Mouse (Mus musculus): ENCODE data around the gene Pus10. TPM values are rescaled to one million over a fixed set of nuclear protein-coding genes. Genes with fewer than 3 reads are reported as not detected.

Gene Pus10
- 10 to 100 TPM; 23.1 to 24.7 TPM for total RNA-seq (2021)

DNA sequence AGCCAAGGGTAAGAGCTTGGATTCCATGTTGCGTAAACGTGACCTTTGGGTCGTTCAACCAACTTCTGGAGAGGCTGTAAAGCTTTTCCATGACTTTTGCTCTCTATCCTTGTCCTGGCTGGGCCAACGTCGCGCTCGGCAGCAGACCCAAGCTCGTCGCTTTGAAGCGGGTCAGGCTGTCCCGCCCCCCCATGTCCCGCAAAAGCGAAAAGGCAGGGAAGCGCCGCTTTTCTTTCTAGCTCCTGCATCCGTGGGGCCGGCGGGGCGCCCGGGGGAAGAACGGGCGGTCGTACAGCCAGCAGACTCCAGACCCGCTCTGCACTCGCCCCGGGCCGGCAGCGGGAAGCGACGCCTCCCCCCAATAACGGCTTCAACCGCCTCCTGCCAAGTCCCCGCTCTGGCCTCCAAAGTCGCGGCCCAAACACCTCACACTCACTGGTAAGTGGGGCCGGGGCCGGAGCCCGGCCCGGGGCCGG lies at the start of gene Pus10:
TSS of gene Pus10 (plus strand) at position 364 of the 476 bp plus-strand sequence.
- DNase-seq, result no peak
- intact Hi-C loops (cut with DNase I), result no loop called here

DNA sequence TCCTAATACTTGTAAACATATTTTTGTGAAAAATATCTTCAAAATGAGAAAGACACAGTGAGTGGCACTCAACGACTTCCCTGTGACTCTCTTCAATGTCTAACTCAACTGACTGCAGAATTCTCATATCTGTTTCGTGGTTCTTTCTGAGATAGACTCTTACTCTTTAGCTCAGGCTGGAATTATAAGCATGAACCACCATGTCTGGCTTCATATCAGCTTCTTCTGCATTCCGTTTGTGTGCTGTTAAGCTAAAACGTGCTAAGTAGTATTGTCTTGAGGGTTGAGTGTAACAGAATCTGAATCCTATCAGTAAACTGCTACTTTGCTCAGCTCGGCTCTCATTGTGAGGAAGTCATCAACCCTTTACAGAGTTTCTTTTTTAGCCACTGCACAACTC lies 46.5 kb upstream of the Pus10 start:
- intact Hi-C loops (cut with DNase I), result loop anchor here (10.0 kb wide), 1 partner anchor 256 kb away; no protein-coding TSS in a partner anchor
- DNase-seq, result no peak

DNA sequence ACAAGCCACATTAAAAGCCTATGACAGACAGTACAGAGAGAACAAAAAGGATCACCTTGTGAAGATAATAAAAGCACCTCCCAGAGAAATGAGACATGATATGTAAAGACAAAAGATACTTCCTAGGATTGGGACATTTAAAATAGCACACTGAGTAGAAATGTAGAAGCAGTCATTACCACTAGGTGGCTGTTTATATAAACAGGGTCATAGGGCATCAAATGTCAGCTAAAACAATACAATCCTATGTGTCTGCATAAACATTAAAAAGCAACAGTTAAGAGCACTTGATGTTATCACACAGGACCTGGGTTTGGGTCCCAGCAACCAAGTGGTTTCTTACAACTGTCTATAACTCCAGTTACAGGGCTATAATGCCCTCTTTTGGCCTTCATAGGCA lies 34.8 kb upstream of the Pus10 start:
- no peak for DNase-seq
- intact Hi-C loops (cut with DNase I), result no loop called here

DNA sequence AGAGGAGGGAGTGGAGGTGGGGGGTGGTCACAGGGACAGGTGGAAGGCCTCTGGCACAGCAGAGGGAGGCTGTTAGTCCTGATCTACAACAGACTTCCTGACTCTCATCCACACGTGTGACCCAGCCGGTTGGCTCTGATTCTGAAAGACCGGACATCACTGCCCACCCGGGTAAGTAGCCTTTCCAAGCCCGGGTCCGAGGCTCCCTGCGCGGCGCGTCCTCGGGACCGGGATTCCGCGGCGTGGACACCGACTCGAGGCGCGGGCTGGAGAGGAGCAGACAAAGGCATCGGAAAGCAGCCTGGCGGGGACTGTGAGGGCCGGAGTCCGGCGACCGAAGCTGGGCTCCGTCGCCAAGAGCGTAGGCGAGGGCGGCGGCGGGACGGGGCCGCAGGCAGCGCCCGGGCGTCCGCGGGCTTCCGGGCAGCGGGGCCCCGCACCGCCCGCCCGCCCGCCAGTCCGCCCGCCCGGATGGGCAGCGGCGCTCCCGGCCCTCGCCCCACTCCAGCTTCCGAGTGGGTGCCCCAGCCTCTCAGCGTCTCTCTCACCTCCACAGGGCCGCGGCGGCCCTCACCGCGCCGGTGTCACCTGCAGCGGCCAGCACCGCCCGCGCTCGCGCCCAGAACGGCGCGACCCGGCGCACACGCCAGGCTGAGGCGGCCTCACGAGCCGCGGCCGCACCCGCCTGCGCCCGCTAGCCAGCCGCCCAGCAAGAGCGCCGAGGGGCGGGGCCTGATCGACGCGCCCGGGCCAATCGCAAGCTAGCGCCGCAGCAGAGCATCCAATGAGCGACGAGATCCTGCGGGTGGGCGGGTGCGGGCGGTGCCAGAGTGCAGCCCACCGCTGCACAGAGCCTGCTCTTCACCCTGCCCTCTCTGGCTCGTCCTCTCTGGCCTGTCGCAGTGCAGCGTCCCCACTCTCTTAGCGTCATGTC lies 32.3 kb upstream of the Pus10 start, which contains the start of gene 0610010F05Rik:
TSS of gene 0610010F05Rik (minus strand) at position 695 of the 934 bp plus-strand sequence.
- intact Hi-C loops (cut with DNase I), result no loop called here
- DNase-seq, result peak; percentile 94

DNA sequence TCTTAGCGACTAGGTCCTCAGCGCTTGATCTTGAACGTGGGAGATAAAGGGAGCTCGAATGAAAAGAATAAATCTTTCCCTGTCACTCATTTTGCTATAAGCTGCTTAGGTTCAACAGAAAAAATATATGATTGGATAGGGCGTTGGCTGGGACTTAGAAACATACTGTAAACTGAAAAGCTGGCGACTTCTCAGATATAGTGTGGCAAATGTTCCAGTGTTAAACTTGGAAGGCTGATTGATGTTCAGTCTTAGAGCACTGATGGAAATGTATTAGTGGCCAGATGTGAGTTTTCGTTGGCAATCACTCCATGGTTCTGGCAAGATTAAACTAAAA lies 31.6 kb upstream of the Pus10 start:
- DNase-seq, result no peak
- intact Hi-C loops (cut with DNase I), result no loop called here

DNA sequence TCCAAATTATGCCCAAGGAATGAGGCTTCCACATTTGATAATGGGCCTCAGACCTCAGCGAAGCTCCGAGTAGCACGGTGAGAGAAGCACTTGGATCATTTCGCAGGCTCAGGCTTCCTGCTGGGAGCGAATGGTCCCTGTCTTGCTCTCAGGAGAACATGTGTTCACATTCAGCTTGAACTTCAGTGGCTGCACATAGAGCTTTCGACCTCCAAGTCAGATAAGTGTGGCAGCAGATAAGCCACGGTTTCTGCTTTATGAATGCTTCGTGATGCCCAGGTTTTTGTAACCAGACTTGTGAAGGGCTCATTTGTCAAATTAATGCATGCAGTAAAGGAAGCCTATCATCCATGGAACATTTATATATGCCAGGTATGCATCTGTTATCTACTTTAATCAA lies 30.9 kb upstream of the Pus10 start:
- intact Hi-C loops (cut with DNase I), result no loop called here

DNA sequence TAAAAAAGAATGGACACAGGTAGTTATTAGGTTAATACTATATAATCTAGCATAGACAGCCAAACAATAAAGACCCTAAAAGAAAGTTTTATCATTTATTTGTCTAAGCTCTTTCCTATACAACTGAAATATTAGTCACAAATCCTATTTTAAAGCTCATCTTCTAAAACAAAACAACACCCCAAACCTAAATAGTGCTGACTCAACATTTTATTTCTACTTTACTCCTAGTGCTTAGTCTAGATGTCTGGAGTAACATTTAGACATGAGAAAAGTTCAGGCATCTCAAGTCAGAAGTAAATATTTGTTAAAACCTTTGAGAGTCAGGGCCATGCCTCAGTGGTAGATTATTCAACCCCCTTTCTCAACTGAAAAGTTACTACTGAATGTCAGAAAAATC lies 18.0 kb upstream of the Pus10 start:
- DNase-seq, result no peak
- intact Hi-C loops (cut with DNase I), result no loop called here

More for the DNA sequence above, 30.9 kb upstream of the Pus10 start:
- peak; percentile 1 for DNase-seq

DNA sequence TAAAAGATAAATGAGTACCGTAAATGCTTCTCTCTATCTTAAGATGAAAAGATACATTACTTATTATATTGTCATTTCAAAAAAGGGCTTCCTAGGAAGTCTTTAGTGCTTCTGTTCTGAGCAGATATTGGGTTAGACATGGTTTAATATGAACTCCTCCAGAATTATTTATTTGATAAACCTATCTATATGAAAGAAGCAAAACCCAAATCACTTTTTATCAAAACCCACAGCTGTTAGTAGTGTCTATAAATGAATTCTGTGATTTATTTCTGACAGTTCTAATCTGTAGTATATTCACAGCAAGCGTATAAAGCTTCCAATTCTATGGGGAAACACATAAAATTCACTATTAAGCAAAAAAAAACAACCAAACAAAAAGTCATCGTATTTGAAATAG lies 17.6 kb upstream of the Pus10 start:
- intact Hi-C loops (cut with DNase I), result no loop called here
- DNase-seq, result no peak

DNA sequence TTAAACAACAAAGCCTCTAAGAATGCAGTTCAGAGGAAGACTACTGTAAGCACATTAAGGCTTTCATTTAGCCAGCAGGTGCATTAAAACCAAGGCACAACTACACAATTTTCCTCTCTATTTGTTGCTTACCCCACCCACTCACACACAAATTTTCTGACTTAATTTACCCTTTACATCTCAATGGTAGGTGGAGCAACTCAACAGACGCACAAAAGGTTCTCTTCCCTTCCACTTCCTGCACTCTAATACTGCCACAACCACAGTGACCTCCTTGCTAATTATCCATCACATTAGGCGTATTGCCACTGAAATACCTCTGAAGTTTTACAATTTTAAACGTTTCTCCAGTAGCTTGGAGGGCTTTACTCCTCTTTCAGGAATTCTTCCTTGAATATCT lies 11.8 kb upstream of the Pus10 start:
- DNase-seq, result no peak
- intact Hi-C loops (cut with DNase I), result no loop called here

DNA sequence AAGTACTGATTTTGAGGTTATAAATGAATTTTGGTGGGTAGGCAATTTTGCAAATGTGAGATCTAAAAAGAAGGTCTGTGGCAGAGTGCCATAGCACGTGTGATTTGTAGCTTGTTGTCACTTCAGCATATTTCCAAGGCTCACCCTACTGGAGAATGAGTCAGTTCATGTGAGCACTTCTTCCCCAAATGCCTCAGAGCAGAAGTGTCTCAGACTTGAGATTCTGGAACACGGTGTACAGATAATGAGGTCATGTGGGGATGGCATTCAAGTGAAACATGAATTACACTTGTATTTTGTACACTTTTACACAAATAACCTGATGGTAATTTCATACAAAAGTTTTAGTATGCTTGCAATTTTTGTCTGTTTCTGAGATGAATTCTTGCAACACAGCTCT lies 7.7 kb upstream of the Pus10 start:
- no peak for DNase-seq
- intact Hi-C loops (cut with DNase I), result no loop called here

DNA sequence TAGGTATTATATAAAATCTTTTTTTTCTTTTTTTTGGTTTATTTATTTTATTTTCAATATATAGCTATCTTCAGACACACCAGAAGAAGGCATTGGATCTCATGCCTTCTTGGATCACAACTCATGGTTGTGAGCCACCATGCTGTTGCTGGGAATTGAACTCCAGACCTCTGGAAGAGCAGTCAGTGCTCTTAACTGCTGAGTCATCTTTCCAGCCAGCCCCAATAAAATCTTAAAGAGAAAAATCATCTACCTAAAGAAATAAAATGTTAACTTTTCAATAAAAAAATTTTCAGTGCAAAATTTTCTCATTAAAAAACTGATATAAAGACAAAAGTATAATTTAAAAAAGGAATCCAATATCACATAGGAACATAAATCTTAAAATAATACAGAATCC lies 1.2 kb upstream of the Pus10 start:
- intact Hi-C loops (cut with DNase I), result no loop called here
- DNase-seq, result no peak

DNA sequence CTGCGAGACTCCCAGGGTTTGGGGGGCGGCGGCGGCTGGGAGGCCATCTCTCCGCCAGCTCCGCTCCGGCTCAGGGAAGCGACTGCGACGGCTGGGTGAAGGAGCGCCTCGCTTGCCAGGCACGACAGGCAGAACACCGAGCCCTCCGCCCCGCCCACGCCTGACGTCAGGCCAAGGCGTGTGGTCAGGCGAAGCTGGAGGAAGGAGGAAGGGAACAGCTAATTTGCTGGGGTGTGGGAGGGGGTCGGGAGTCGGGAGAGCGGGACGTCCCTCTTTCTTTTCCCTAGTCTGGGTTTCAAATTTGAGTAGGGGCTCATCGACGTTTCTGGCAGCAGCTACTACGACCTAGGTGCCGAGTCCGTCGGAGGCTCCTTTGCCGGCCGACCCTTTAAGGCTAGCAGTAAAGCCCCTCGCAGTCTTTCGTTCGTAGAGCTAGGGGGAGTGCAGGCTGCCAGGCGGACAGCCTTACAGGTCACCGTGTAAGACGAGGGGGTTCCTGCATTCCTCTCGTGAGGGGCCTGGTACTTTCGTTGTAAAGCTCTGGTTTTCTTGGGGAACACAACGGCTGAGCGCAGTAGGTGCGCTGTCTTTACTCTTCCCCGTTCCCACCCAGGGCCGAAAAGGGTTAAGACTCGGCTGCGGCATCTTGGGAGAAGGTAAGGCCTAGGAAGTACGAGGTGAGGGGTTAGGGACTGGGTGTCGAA lies 476 bp downstream of the Pus10 start, which contains the start of gene Pex13:
TSS of gene Pex13 (minus strand) at position 162 of the 704 bp plus-strand sequence.
- peak; percentile 98 for DNase-seq
- intact Hi-C loops (cut with DNase I), result no loop called here

DNA sequence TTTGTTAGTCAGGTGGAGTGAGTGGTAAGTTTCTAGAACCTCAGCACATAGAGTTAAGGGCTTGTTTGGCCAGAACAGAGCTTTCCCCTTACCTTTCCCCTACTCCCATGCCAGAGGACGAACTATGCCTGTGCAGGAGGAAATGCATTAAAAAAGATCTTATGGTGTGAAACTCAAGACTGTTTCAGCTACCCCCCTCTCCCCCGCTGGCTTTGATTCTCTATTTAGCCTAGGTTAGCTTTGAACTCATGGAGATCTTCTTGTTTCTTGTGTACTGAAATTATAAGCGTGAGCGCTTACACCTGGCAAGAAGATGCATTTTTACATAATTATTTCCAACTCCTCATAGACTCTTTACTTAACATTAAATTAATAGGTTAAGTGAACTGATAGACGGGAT lies 1.1 kb downstream of the Pus10 start:
- intact Hi-C loops (cut with DNase I), result no loop called here
- no peak for DNase-seq

DNA sequence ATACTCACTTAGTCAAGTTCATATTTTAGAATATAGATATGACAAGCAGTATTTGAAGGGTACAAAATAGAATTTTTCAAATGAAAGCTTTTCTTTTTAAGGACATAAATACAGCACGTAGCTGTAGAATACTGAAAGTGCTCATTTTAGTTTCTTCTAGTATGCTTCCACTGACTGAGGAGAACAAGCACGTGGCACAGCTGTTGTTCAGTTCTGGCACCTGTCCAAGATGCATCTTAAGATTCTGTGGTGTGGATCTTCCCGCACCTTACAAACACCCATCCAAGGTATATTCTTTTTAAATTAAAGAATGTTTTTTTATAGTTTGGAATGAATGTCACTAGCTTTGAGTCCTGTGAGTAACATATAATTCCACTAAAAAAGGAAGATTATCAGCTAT lies 1.7 kb downstream of the Pus10 start:
- peak; percentile 12 for DNase-seq
- intact Hi-C loops (cut with DNase I), result no loop called here

DNA sequence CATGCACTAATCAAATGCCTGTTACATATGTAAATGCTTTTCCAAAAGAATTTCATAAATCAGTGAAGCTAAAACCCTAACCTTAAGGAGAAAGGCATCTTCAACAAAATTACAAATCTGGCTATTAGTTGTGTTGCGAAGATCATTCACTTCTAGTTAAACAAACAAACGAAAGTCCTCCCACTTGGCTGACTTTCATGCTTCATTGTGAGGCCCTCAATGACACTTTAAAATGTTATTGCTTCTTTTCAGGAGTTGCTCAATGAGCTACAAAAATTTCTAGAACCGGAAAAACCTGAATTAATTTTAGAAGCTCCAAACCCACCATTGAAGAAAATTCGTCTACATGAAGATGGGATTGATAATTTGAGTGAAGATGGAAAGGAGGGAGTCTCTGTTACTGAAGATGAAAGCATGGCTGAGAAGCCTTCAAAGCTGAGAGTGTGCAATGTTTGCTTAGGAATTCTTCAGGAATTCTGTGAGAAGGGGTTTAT lies 6.8 kb downstream of the Pus10 start:
- DNase-seq, result no peak
- intact Hi-C loops (cut with DNase I), result loop anchor here (10.0 kb wide), 1 partner anchor 192 kb away; no protein-coding TSS in a partner anchor

DNA sequence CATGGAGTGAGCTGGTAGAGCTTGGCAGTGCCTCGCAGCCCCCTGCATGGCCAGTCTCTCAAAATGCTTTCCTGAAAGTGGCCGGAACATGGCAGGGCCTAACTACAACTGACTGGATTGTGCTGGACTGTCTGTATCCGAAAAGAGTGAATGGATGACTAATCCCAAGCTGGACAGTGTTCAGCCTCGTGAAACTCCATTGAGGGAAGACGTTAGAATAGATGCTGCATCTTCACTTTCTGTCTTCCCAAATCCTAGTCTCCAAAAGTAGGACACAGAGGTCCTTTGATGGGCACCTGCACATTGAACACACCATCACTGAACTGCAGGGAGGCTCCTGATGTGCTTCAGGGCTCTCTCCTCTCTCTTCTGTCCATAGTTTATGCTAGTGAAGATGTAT lies 10.6 kb downstream of the Pus10 start:
- no peak for DNase-seq
- intact Hi-C loops (cut with DNase I), result loop anchor here (5.0 to 10.0 kb wide), 2 partner anchors 189 to 281 kb away; no protein-coding TSS in a partner anchor

DNA sequence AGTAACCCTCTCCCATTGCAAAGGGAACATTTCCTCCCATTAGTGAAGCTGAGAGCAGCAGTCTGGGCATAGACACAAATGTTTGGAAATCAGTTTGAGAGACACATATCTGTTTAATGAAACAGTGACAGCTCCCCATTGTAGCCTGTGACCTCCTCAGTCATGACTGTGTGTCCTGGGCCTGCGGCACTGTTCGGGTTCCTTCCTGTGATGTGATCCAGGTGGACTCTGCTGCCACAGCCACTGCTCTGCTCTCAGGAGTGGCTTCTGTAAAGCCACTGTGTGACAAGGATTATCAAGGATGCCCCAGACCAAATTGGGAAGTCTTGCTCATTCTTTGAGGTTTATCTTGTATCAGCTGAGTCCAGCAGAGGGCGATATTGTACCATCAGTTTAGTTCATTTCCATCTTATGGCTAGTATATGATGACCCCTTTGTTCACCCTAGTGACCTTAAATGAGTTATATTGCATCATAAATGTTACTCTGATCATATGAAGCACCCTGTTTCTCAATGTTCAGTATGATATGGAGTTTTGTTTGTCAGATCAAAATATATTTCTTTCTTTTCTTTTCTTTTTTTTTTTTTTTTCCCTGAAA lies 13.7 kb downstream of the Pus10 start:
- intact Hi-C loops (cut with DNase I), result loop anchor here (5.0 to 10.0 kb wide), 2 partner anchors 186 to 278 kb away; no protein-coding TSS in a partner anchor
- DNase-seq, result peak; percentile 43

DNA sequence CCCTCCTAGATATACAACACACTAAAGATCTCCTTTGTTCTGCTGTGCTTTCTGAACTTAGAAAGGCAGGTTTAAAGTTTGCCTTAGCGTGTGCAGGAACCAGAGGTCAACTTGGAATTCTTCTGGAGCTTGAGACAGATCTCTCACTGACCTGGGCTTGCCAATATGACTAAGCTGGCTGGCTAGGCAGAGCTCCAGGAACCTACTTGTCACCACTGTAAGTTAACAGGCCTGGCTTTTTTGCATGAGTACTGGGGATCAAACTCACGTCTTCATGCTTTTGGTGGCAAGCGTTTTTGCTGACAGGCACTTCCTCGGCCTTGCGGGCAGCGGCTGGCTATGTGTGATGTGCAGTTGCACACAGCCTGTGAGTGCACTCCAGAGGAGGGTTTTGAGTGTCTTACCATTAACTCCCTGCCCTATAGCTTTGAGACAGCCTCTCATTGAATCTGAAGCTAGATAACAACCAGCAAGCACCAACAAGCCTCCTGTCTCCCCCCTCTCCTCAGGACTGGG lies 15.0 kb downstream of the Pus10 start:
- intact Hi-C loops (cut with DNase I), result loop anchor here (5.0 kb wide), 1 partner anchor 1552 kb away; no protein-coding TSS in a partner anchor
- DNase-seq, result no peak

DNA sequence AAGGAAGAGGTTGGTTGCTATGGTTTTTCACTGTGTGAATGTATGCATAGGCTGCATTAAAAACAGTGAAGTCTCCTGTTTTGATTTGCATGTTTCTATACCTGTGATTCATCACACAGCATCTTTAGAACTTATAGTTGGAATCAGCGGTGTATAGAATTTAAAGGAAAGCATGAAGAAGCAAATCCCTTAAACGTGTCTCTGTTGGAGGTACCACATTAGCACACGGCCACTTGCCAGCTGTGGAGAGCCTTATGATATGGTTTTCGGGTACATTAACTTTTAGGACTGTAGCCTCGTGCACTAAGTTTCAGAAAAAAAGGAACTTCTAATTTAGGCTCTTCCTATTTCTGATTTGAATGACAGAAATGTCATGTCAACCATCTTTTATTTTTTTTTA lies 17.1 kb downstream of the Pus10 start:
- intact Hi-C loops (cut with DNase I), result loop anchor here (5.0 kb wide), 1 partner anchor 1550 kb away; no protein-coding TSS in a partner anchor
- no peak for DNase-seq

DNA sequence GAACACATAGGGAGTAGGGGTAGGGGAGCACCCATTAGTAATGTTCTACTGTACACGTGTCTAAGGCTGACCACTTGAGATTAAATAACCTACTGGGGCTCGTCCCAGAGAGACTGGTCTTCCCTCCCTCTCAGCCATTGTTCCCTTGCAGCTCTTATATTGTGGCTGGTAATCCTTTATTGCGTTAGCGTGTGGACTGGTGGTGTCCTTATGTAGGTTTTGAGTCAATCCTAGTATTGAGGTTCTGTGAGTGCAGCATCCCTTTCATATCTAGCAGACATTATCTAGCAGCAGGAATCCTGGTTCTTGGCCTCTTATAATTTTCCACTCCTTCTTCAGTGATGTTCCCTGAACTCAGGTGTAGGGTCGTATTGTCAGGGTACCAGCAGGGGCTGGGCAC lies 21.2 kb downstream of the Pus10 start:
- DNase-seq, result no peak
- intact Hi-C loops (cut with DNase I), result no loop called here

DNA sequence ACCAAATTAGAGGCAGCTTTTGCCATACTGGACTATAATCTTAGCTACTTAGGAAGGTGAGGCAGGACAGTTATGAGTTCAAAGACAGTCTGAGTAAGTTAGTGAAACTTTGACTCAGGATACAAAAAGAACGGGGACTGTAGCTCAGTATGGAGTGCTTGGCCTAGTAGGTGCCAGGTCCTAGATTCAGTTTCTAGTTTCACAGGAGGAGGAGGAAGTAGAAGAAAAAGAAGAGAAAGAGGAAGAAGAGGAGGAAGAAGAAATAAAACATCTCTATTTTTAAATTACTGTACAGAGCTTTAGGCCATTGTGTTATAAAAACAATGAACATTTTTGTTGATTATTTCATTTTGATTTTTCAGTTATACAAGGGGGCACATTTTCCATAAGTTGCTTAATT lies 22.6 kb downstream of the Pus10 start:
- intact Hi-C loops (cut with DNase I), result no loop called here
- no peak for DNase-seq
